Mouse (Mus musculus) ES-Bruce4 (cell line): ENCODE measurements at regions not wholly inside any gene's neighbourhood (a gene's known extent, or its start where the extent isn't known, plus 50 kb on each side); places are given as distances from the start of the nearest gene placed in this dataset.

Experiments used
- H3K27ac ChIP-seq: 2 replicates; pipeline ENCODE4 v1.5.1; 2012; ENCODE audit warnings: low read length, inconsistent platforms; ENCODE audit not compliant: insufficient read depth
- H3K27me3 ChIP-seq: 2 replicates; pipeline ENCODE4 v1.6.1; 2012; ENCODE audit warnings: mild to moderate bottlenecking, low read length, inconsistent platforms; ENCODE audit not compliant: control insufficient read depth, poor library complexity, insufficient read depth, severe bottlenecking
- H3K36me3 ChIP-seq: 2 replicates; pipeline ENCODE4 v1.6.1; 2012; ENCODE audit warnings: inconsistent platforms, mild to moderate bottlenecking, low read length, moderate library complexity; ENCODE audit not compliant: control insufficient read depth, poor library complexity, insufficient read depth, severe bottlenecking
- H3K4me1 ChIP-seq: one replicate; pipeline ENCODE4 v1.8.1; 2011; ENCODE audit warnings: low read length; ENCODE audit not compliant: control insufficient read depth, insufficient read depth
- H3K4me3 ChIP-seq: 2 replicates; pipeline ENCODE4 v1.5.1; 2011; ENCODE audit warnings: low read depth, mild to moderate bottlenecking, low read length
- H3K9ac ChIP-seq: 2 replicates; pipeline ENCODE4 v1.6.1; 2012; ENCODE audit warnings: low read depth, mild to moderate bottlenecking, inconsistent platforms; ENCODE audit not compliant: poor library complexity, severe bottlenecking
- H3K9me3 ChIP-seq: replicated peaks from 2 replicates; pipeline ENCODE4 v1.6.1; 2012; ENCODE audit warnings: mild to moderate bottlenecking, low read length, inconsistent platforms; ENCODE audit not compliant: control insufficient read depth, poor library complexity, insufficient read depth, severe bottlenecking
- CTCF ChIP-seq: IDR thresholded peaks from one replicate; pipeline ENCODE4 v1.8.1; 2011; ENCODE audit warnings: low read depth, low read length
- EP300 ChIP-seq: IDR thresholded peaks from 2 replicates; pipeline ENCODE4 v1.6.1; 2011; ENCODE audit warnings: low read depth, low read length; ENCODE audit not compliant: insufficient read depth
- POLR2A ChIP-seq: IDR thresholded peaks from one replicate; pipeline ENCODE4 v1.8.1; 2011; ENCODE audit warnings: low read length; ENCODE audit not compliant: insufficient read depth

DNA sequence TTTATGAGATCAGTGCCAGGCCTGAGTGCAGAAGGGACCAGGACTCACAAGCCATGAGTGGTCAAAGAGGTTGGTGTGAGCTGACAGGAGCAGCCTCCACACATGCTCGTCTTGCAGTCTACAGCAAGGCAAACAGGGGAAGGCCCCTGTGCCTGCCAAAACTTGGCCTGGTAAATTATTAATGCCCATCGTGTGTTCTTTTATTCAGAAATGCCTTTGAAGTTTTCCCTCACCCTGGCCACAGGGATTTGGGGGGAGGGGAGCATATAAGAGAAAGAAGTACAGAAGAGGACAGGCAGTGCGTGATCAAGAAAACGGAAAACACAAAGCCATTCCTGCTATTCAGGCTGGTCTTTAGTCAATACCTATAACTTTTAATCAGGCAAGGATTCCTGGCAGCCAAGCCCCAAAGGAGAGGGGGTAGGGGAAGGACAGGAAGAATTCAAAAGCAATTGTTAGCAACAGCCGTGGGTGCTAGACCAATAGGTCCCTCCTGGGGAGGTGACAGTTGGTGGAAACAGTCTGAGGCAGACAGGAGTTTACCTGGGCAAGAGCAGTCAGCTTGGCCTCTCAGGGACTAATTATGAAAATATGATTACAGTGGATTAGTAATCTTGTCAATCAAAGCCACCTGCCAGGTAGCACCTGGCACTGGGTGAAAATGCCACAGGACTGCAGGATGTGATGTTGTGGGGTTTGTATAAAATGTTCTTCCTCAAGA lies 357.4 kb upstream of the Rack1 start:
- H3K4me1 ChIP-seq, result no peaks in the 10 kb centered on the region
- no peak overlapping the region for H3K4me3 ChIP-seq
- no peak overlapping the region for H3K9ac ChIP-seq
- no peaks in the 10 kb centered on the region for H3K9me3 ChIP-seq
- no peak for TF ChIP-seq EP300
- no peak for TF ChIP-seq CTCF
- peaks cover 2% of the 10 kb centered on the region; the same call in 1 of the 2 replicates for H3K27me3 ChIP-seq
- H3K36me3 ChIP-seq, result no peaks in the 10 kb centered on the region
- no peak overlapping the region for H3K27ac ChIP-seq

DNA sequence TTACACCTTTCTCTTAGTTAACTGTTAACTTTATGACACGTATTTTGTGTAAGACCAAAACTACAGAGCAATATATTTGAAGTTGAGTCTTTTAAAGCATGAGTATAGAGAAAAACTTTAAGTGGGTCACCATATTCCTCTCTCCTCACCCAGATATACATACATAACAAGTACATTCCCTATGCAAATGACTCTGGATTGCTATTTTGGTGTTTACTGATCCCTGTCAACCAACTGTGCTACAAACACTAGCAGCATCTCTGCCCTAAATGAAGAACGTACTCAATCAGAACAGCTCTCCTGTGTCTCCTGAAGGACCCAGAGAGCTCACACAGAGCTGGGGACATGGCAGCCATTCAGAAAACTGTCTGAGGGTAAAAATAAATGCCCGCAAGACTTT lies 363.4 kb upstream of the Rack1 start:
- no peaks in the 10 kb centered on the region for H3K9me3 ChIP-seq
- no peaks in the 10 kb centered on the region for H3K4me1 ChIP-seq
- H3K27ac ChIP-seq, result no peak overlapping the region
- H3K27me3 ChIP-seq, result no peaks in the 10 kb centered on the region; the same call in 1 of the 2 replicates
- H3K4me3 ChIP-seq, result no peak overlapping the region
- no peak overlapping the region for H3K9ac ChIP-seq
- no peaks in the 10 kb centered on the region for H3K36me3 ChIP-seq
- TF ChIP-seq POLR2A (no peak), EP300 (no peak), CTCF (no peak)

DNA sequence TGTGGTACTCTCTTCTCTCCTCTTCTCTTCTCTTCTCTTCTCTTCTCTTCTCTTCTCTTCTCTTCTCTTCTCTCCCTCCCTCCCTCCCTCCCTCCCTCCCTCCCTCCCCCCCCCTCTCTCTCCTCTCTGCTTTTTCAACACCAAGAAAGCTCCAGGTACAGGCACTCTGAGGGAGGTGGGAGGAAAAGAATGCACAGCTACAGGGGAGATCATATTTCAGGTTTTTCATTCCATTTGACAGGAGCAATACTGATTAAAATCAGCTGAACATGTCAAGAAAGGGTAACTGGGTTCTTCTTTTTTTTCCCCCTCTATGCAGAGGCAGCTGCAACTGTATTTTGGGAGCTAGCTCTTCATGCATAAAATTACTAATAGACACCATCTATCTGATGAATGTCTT lies 368.8 kb upstream of the Rack1 start:
- no peaks in the 10 kb centered on the region for H3K4me1 ChIP-seq
- no peaks in the 10 kb centered on the region for H3K36me3 ChIP-seq
- no peak for TF ChIP-seq CTCF
- no peak for TF ChIP-seq EP300
- TF ChIP-seq POLR2A, result no peak
- H3K9me3 ChIP-seq, result no peaks in the 10 kb centered on the region
- H3K27ac ChIP-seq, result no peak overlapping the region
- H3K9ac ChIP-seq, result no peak overlapping the region
- H3K4me3 ChIP-seq, result no peak overlapping the region
- H3K27me3 ChIP-seq, result no peaks in the 10 kb centered on the region; the same call in 1 of the 2 replicates

GRCm38 (mm10) chr11:48427423-48427822 lies 372.7 kb upstream of the Rack1 start:
- Histone ChIP-seq H3K9ac (no peak overlapping the region), H3K4me1 (no peaks in the 10 kb centered on the region), H3K27me3 (no peaks in the 10 kb centered on the region), H3K27ac (no peak overlapping the region), H3K4me3 (no peak overlapping the region), H3K36me3 (no peaks in the 10 kb centered on the region), H3K9me3 (no peaks in the 10 kb centered on the region; the same call in 1 of the 2 replicates)
- TF ChIP-seq EP300 (no peak), CTCF (no peak), POLR2A (no peak)

DNA sequence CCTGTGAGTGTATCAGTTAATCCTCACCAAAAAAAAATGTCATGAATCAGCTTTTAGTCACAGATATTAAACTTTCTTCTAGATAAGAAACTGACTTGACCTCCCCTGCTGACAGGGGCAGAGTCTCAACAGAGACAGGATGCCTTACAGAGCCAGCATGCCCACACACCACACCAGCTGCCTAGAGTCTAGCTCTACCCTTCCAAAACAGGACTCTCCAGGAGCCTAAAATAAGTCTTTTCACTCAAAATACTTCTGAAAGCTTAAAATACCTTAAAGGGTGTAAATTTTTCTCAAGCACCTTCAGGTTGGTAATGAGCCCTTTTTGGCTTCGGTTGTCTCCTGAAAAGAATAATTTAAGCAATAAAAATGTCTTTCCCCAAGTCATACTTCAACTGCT lies 373.7 kb upstream of the Rack1 start:
- no peaks in the 10 kb centered on the region for H3K36me3 ChIP-seq
- H3K9ac ChIP-seq, result no peak overlapping the region
- no peaks in the 10 kb centered on the region for H3K4me1 ChIP-seq
- H3K27ac ChIP-seq, result no peak overlapping the region
- H3K27me3 ChIP-seq, result no peaks in the 10 kb centered on the region
- no peaks in the 10 kb centered on the region; the same call in 1 of the 2 replicates for H3K9me3 ChIP-seq
- TF ChIP-seq EP300 (no peak), CTCF (no peak), POLR2A (no peak)
- H3K4me3 ChIP-seq, result no peak overlapping the region

DNA sequence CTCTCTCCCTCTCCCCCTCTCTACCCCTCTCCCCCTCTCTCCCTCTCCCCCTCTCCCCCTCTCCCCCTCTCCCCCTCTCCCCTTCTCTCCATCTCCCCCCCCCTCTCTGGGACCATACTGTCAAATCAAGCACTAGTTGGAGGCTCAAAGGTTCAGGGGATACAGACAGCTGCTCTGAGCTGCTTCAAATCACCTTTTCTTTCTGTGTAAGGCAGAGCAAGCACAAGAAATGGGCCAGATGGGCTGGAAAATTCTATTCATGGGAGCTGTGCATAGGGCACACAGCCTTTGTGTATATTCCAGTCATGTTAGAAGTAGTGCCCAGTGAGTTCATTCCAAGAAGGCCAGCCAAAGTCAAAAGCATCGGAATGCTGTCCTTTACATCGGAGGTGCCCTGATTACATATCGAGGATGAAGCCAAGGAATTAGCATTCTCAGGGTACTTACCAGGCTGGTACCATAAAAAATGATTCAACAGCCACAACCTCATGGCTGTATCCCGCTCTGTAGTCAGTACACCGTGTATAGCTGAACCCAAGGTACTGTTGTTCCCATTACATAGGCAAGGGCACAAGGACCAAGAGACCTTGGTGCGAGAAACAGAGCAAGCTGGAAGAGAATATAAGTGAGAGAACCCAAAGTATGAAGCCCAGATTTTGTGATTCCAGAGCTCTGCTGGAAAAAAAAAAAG lies 381.9 kb upstream of the Rack1 start:
- Histone ChIP-seq H3K4me3 (no peak overlapping the region), H3K27me3 (no peaks in the 10 kb centered on the region; the same call in 1 of the 2 replicates), H3K27ac (no peak overlapping the region), H3K9me3 (no peaks in the 10 kb centered on the region; the same call in 1 of the 2 replicates), H3K4me1 (no peaks in the 10 kb centered on the region), H3K36me3 (no peaks in the 10 kb centered on the region), H3K9ac (no peak overlapping the region)
- TF ChIP-seq POLR2A, result no peak
- no peak for TF ChIP-seq EP300
- no peak for TF ChIP-seq CTCF
